Mouse (Mus musculus): ENCODE data around the gene Tox3.

Gene Tox3

GRCm38 (mm10) chr8:90348178-90348925, at the start of gene Tox3:
TSS of gene Tox3 (minus strand) at chr8:90348343.
- in situ Hi-C loops (cut with MboI), result no loop called here

GRCm38 (mm10) chr8:90392643-90393042, 44.5 kb upstream of the Tox3 start:
- in situ Hi-C loops (cut with MboI), result no loop called here

- in situ Hi-C loops (cut with MboI), result no loop called here
Observed at GRCm38 (mm10) chr8:90391483-90392074, 43.4 kb upstream of the Tox3 start.

GRCm38 (mm10) chr8:90390827-90391226, 42.7 kb upstream of the Tox3 start:
- in situ Hi-C loops (cut with MboI), result no loop called here

- in situ Hi-C loops (cut with MboI), result no loop called here
Observed at GRCm38 (mm10) chr8:90379064-90379463, 30.9 kb upstream of the Tox3 start.

- in situ Hi-C loops (cut with MboI), result no loop called here
Observed at GRCm38 (mm10) chr8:90378036-90378435, 29.9 kb upstream of the Tox3 start.

GRCm38 (mm10) chr8:90371611-90372222, 23.6 kb upstream of the Tox3 start:
- in situ Hi-C loops (cut with MboI), result no loop called here

- in situ Hi-C loops (cut with MboI), result no loop called here
Observed at GRCm38 (mm10) chr8:90369876-90370275, 21.7 kb upstream of the Tox3 start.

GRCm38 (mm10) chr8:90356729-90357128, 8.6 kb upstream of the Tox3 start:
- in situ Hi-C loops (cut with MboI), result no loop called here

GRCm38 (mm10) chr8:90354782-90355181, 6.6 kb upstream of the Tox3 start:
- in situ Hi-C loops (cut with MboI), result no loop called here

- in situ Hi-C loops (cut with MboI), result no loop called here
Observed at GRCm38 (mm10) chr8:90353960-90354540, 5.9 kb upstream of the Tox3 start.

GRCm38 (mm10) chr8:90353499-90353898, 5.4 kb upstream of the Tox3 start:
- in situ Hi-C loops (cut with MboI), result no loop called here

- in situ Hi-C loops (cut with MboI), result no loop called here
Observed at GRCm38 (mm10) chr8:90352991-90353390, 4.8 kb upstream of the Tox3 start.

GRCm38 (mm10) chr8:90349709-90350562, 1.8 kb upstream of the Tox3 start:
- in situ Hi-C loops (cut with MboI), result no loop called here

GRCm38 (mm10) chr8:90348926-90349683, 962 bp upstream of the Tox3 start:
- in situ Hi-C loops (cut with MboI), result no loop called here

GRCm38 (mm10) chr8:90347581-90348177, 464 bp downstream of the Tox3 start:
- in situ Hi-C loops (cut with MboI), result no loop called here

- in situ Hi-C loops (cut with MboI), result no loop called here
Observed at GRCm38 (mm10) chr8:90346880-90347535, 1.1 kb downstream of the Tox3 start.

- in situ Hi-C loops (cut with MboI), result no loop called here
Observed at GRCm38 (mm10) chr8:90346138-90346879, 1.8 kb downstream of the Tox3 start.

All from mature B cell (primary cell).